12 mouse cellular contexts compared by ENCODE assay signal in the genomic region with DNA sequence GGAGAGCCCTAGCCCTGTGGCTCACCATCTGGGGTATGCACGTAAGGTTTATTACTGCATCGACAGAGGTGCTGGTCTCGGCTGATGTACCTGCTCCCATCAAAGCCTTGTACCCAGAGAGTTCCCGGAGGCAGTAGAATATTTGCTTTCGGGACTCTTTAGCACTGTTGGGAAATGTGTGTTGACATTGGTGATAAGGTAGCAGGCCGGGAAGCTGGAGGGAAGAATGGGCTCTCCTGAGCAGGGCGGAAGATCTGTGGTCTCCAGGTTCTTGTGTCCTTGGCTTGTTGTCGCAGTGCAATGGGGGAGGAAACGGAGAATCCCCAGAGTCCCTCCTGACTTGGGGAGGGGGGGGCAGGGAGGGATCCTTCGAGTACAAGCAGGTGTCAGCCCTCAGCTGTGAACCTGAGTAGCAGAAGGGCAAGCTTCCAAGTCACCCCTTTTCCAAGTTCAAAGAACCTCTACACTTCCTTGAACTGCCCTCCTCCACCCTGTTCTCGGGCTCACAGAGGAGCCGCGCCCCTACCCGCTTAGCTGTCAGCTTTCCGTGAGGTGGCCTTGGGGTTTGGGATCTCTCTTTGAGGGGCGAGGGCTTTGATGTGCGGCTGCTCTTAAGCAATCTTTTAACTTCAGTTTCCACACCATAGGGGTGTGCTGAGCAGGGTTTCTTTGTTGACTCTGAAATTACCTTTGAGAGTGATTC.
DNase-seq lines count a peak whose midpoint lies in the region; ATAC-seq and TF ChIP-seq lines count a peak whose summit lies in the region.
"Had no signal": no experiment of that assay in that cellular context is flagged by ENCODE, and none has a peak within 500 bp of the region (broad histone marks: within the 10 kb centered on the region; RNA-seq: fewer than 3 reads in every experiment).

No protein-coding gene starts in this region.

- 0 out of 2 replicates have a peak, but pooled peaks have one; percentile 12 for ATAC-seq in kidney, postnatal 0 days (replicated peaks; ENCODE audit: low FRiP score, low read depth)
- no peak for ATAC-seq in kidney, embryonic 15.5 days (replicated peaks; ENCODE audit: low FRiP score)
- peak; percentile 49; the same call in 1 of the 2 replicates for ATAC-seq in liver, embryonic 12.5 days

- no peaks in the 10 kb centered on the region for H3K27me3 ChIP-seq in kidney, postnatal 0 days (ENCODE audit: insufficient read depth, low read length)
- no peaks in the 10 kb centered on the region; the same call in 1 of the 2 replicates for H3K27me3 ChIP-seq in kidney, embryonic 15.5 days
- peaks cover 65% of the 10 kb centered on the region for H3K27me3 ChIP-seq in liver, embryonic 12.5 days (replicated peaks)
- H3K27me3 ChIP-seq: limb, embryonic 15.5 days had no signal

- no peaks in the 10 kb centered on the region for H3K36me3 ChIP-seq in kidney, postnatal 0 days (ENCODE audit: insufficient read depth, low read length)
- no peaks in the 10 kb centered on the region for H3K36me3 ChIP-seq in kidney, embryonic 15.5 days
- no peaks in the 10 kb centered on the region for H3K36me3 ChIP-seq in liver, embryonic 12.5 days
- H3K36me3 ChIP-seq: limb, embryonic 15.5 days; neural tube, embryonic 13.5 days had no signal

- no peak overlapping the region for H3K4me3 ChIP-seq in kidney, postnatal 0 days (replicated peaks; ENCODE audit: low read depth, low read length)
- no peak overlapping the region for H3K4me3 ChIP-seq in kidney, embryonic 15.5 days (replicated peaks)
- no peak overlapping the region for H3K4me3 ChIP-seq in liver, embryonic 12.5 days
- H3K4me3 ChIP-seq: limb, embryonic 15.5 days; neural tube, embryonic 13.5 days had no signal

- H3K27ac ChIP-seq in kidney, postnatal 0 days = peak overlapping the region; percentile 60; the same call in 1 of the 2 replicates
- H3K27ac ChIP-seq in kidney, embryonic 15.5 days = no peak overlapping the region
- peak overlapping the region; percentile 40; the same call in 1 of the 2 replicates for H3K27ac ChIP-seq in liver, embryonic 12.5 days
- H3K27ac ChIP-seq: hindbrain, embryonic 14.5 days; limb, embryonic 15.5 days; neural tube, embryonic 13.5 days had no signal

- no peak overlapping the region for H3K4me2 ChIP-seq in kidney, postnatal 0 days (ENCODE audit: low read length)
- no peak overlapping the region for H3K4me2 ChIP-seq in kidney, embryonic 15.5 days
- no peak overlapping the region; the same call in 1 of the 2 replicates for H3K4me2 ChIP-seq in liver, embryonic 12.5 days
- H3K4me2 ChIP-seq: hindbrain, embryonic 14.5 days; limb, embryonic 15.5 days; neural tube, embryonic 13.5 days had no signal

- H3K9ac ChIP-seq in kidney, postnatal 0 days (ENCODE audit: low read depth, low read length) = no peak overlapping the region
- no peak overlapping the region for H3K9ac ChIP-seq in kidney, embryonic 15.5 days
- H3K9ac ChIP-seq in liver, embryonic 12.5 days = no peak overlapping the region
- H3K9ac ChIP-seq: hindbrain, embryonic 14.5 days; limb, embryonic 15.5 days; neural tube, embryonic 13.5 days had no signal

- peaks cover 4% of the 10 kb centered on the region; the same call in 1 of the 2 replicates for H3K4me1 ChIP-seq in kidney, postnatal 0 days (replicated peaks; ENCODE audit: insufficient read depth, low read length)
- peaks cover 10% of the 10 kb centered on the region for H3K4me1 ChIP-seq in kidney, embryonic 15.5 days
- peaks cover 7% of the 10 kb centered on the region; the same call in 1 of the 2 replicates for H3K4me1 ChIP-seq in liver, embryonic 12.5 days

- H3K9me3 ChIP-seq in kidney, postnatal 0 days (replicated peaks; ENCODE audit: low read length) = no peaks in the 10 kb centered on the region
- H3K9me3 ChIP-seq in kidney, embryonic 15.5 days (replicated peaks) = no peaks in the 10 kb centered on the region
- no peaks in the 10 kb centered on the region for H3K9me3 ChIP-seq in liver, embryonic 12.5 days (replicated peaks)
- H3K9me3 ChIP-seq: limb, embryonic 15.5 days; neural tube, embryonic 13.5 days had no signal

- no peak for DNase-seq in kidney, postnatal 0 days (ENCODE audit: low spot score)
- DNase-seq in lung, postnatal 14 days = peak; percentile 59
- DNase-seq in thymus, postnatal 36 days = peak; percentile 43 to 62
- no peak for DNase-seq in urinary bladder, postnatal 10 days (ENCODE audit: low spot score)
- DNase-seq in spleen, postnatal 4 days (ENCODE audit: low spot score in 2 of 2) = no peak
- DNase-seq: gastrocnemius, postnatal 36 days; right cerebral cortex, postnatal 14 days had no signal

- 39% methylated on average over 17 of the region's 17 CpGs for WGBS in kidney, postnatal 0 days
- 42% methylated on average over 17 of the region's 17 CpGs for WGBS in kidney, embryonic 15.5 days
- WGBS in liver, embryonic 12.5 days (ENCODE audit: insufficient replicate concordance) = 38% methylated on average over 17 of the region's 17 CpGs

- no peak for TF ChIP-seq CTCF in kidney, postnatal 0 days (IDR thresholded peaks at IDR 0.05; ENCODE audit: low read depth)

Comparison
In these comparisons a context has a peak if more than half of its experiments do, and no peak if none do; other contexts are left out.
1. DNase-seq: peak in lung, postnatal 14 days (single experiment) and thymus, postnatal 36 days (2 of 2); none in kidney, postnatal 0 days (single experiment), urinary bladder, postnatal 10 days (single experiment) and spleen, postnatal 4 days (0 of 2).